13 mouse cellular contexts compared by ENCODE assay signal in genomic region chr4:124203736-124204135, GRCm38 (mm10).
DNase-seq lines count a peak whose midpoint lies in the region; ATAC-seq and TF ChIP-seq lines count a peak whose summit lies in the region.
"Had no signal": no experiment of that assay in that cellular context is flagged by ENCODE, and none has a peak within 500 bp of the region (broad histone marks: within the 10 kb centered on the region; RNA-seq: fewer than 3 reads in every experiment).

No protein-coding gene starts in this region.

- no peak for DNase-seq in heart, adult 2 months
- DNase-seq in heart, postnatal 10 days, result no peak
- peak; percentile 11 for DNase-seq in lung, postnatal 0 days (ENCODE audit: low spot score)
- DNase-seq in lung, postnatal 4 days, result no peak
- peak; percentile 12 for DNase-seq in c-Kit-negative CD71-positive TER-119-positive erythroid progenitor cells, embryonic 14.5 days (ENCODE audit: low read depth, low spot score)
- no peak for DNase-seq in adrenal gland, postnatal 14 days
- DNase-seq in Muller cell, postnatal 12 days (ENCODE audit: inconsistent ontology term), result no peak
- DNase-seq: thymus, adult 18-20 months had no signal

- H3K27ac ChIP-seq in heart, adult 2 months, result no peak overlapping the region
- H3K27ac ChIP-seq in lung, postnatal 0 days (ENCODE audit: low read length), result no peak overlapping the region
- no peak overlapping the region for H3K27ac ChIP-seq in testis, adult 2 months (ENCODE audit: control insufficient read depth, insufficient read depth, low read depth, low read length)
- H3K27ac ChIP-seq: embryonic facial prominence, embryonic 15.5 days; lung, embryonic 15.5 days had no signal

- no peak for ATAC-seq in lung, postnatal 0 days
- ATAC-seq: Patski had no signal

- no peaks in the 10 kb centered on the region for H3K9me3 ChIP-seq in lung, postnatal 0 days (ENCODE audit: low read length)
- H3K9me3 ChIP-seq: embryonic facial prominence, embryonic 15.5 days; lung, embryonic 15.5 days had no signal

- no peak overlapping the region for H3K9ac ChIP-seq in heart, adult 2 months (ENCODE audit: low read depth, low read length)
- no peak overlapping the region for H3K9ac ChIP-seq in lung, postnatal 0 days (replicated peaks; ENCODE audit: low read depth)
- H3K9ac ChIP-seq: embryonic facial prominence, embryonic 15.5 days; lung, embryonic 15.5 days had no signal

- no peaks in the 10 kb centered on the region for H3K27me3 ChIP-seq in heart, adult 2 months (ENCODE audit: control insufficient read depth, insufficient read depth, low read length)
- H3K27me3 ChIP-seq in lung, postnatal 0 days (replicated peaks; ENCODE audit: insufficient read depth, low read length), result no peaks in the 10 kb centered on the region
- no peaks in the 10 kb centered on the region for H3K27me3 ChIP-seq in testis, adult 2 months (ENCODE audit: control insufficient read depth, insufficient read depth, low read length)

- H3K4me1 ChIP-seq in heart, adult 2 months (ENCODE audit: control insufficient read depth, insufficient read depth, low read length), result no peaks in the 10 kb centered on the region
- no peaks in the 10 kb centered on the region for H3K4me1 ChIP-seq in lung, postnatal 0 days (ENCODE audit: insufficient read depth, low read depth, low read length)
- no peaks in the 10 kb centered on the region for H3K4me1 ChIP-seq in testis, adult 2 months (ENCODE audit: control insufficient read depth, insufficient read depth, low read length)
- H3K4me1 ChIP-seq: lung, embryonic 15.5 days had no signal

- intact Hi-C loops in heart, adult 2 months (cut with DNase I), result no loop called here
- intact Hi-C loops in heart, postnatal 10 days (cut with DNase I), result no loop called here

- TF ChIP-seq EP300 in heart, adult 2 months (IDR thresholded peaks at IDR 0.05; ENCODE audit: insufficient read depth, low read depth, low read length), result no peak
- no peak for TF ChIP-seq EP300 in lung, postnatal 0 days (IDR thresholded peaks at IDR 0.05)

- H3K36me3 ChIP-seq in heart, adult 2 months (ENCODE audit: control insufficient read depth, insufficient read depth, low read length), result no peaks in the 10 kb centered on the region
- H3K36me3 ChIP-seq in lung, postnatal 0 days (ENCODE audit: insufficient read depth, low read length), result no peaks in the 10 kb centered on the region
- H3K36me3 ChIP-seq in testis, adult 2 months (ENCODE audit: control insufficient read depth, insufficient read depth, low read length), result no peaks in the 10 kb centered on the region
- H3K36me3 ChIP-seq: embryonic facial prominence, embryonic 15.5 days; lung, embryonic 15.5 days had no signal

- peak; percentile 66 for TF ChIP-seq CTCF in heart, adult 2 months (IDR thresholded peaks at IDR 0.05)
- peak; percentile 72 for TF ChIP-seq CTCF in lung, postnatal 0 days (IDR thresholded peaks at IDR 0.05)
- TF ChIP-seq CTCF in testis, adult 2 months (IDR thresholded peaks at IDR 0.05; ENCODE audit: control insufficient read depth, insufficient read depth, insufficient replicate concordance, low read depth, low read length), result 0 out of 2 replicates have a peak, but pooled peaks have one; percentile 24

- no peak for TF ChIP-seq POLR2A in heart, adult 2 months (IDR thresholded peaks at IDR 0.05; ENCODE audit: insufficient read depth, low read depth, low read length)
- no peak for TF ChIP-seq POLR2A in testis, adult 2 months (IDR thresholded peaks at IDR 0.05; ENCODE audit: control insufficient read depth, low read depth, low read length)

- no peak overlapping the region for H3K4me2 ChIP-seq in lung, postnatal 0 days (replicated peaks; ENCODE audit: low read depth, low read length)
- H3K4me2 ChIP-seq: embryonic facial prominence, embryonic 15.5 days; lung, embryonic 15.5 days had no signal

- no peak overlapping the region for H3K4me3 ChIP-seq in heart, adult 2 months
- H3K4me3 ChIP-seq in lung, postnatal 0 days (ENCODE audit: low read depth, low read length), result no peak overlapping the region
- H3K4me3 ChIP-seq in testis, adult 2 months (ENCODE audit: control insufficient read depth, low read depth, low read length), result no peak overlapping the region
- H3K4me3 ChIP-seq: embryonic facial prominence, embryonic 15.5 days; lung, embryonic 15.5 days; myocyte had no signal

- 66% methylated on average over 2 of the region's 2 CpGs for WGBS in heart, adult 2 months
- WGBS in lung, postnatal 0 days, result 64% methylated on average over 2 of the region's 2 CpGs

- no peaks in the 10 kb centered on the region for H3K79me2 ChIP-seq in heart, adult 2 months (replicated peaks; ENCODE audit: control insufficient read depth, insufficient read depth, low read length)

Comparison
In these comparisons a context has a peak if more than half of its experiments do, and no peak if none do; other contexts are left out.
1. DNase-seq: peak in lung, postnatal 0 days (single experiment) and c-Kit-negative CD71-positive TER-119-positive erythroid progenitor cells, embryonic 14.5 days (single experiment); none in heart, adult 2 months (0 of 2), heart, postnatal 10 days (0 of 2), lung, postnatal 4 days (0 of 2), adrenal gland, postnatal 14 days (single experiment) and Muller cell, postnatal 12 days (single experiment).
2. Peak in every context shown above with its lines, with median percentiles within 50 percentile points of each other: CTCF ChIP-seq.